Mouse (Mus musculus) adrenal gland, postnatal 4 days (tissue): Measurements from ENCODE around the gene Lbx2. TPM values are rescaled to one million over a fixed set of nuclear protein-coding genes. Genes with fewer than 3 reads are reported as not detected.
A peak's percentile ranks its signal among the peaks of the same experiment; 100 is the strongest.

ENCODE experiments used
- DNase-seq, 2 experiments: peaks; one replicate each; pipeline ENCODE4 v3.0.0; 2021 to 2022; ENCODE audit warnings: low spot score in 2 of 2, mixed read lengths in 2 of 2
- total RNA-seq, 2 experiments: library from RNA; stranded (reverse); gene quantifications; 2 replicates each; pipeline ENCODE4 v1.2.3; 2021

The Lbx2 gene
- total RNA-seq, 2 experiments from 2014 or later: 18.6 to 22.4 TPM

DNA sequence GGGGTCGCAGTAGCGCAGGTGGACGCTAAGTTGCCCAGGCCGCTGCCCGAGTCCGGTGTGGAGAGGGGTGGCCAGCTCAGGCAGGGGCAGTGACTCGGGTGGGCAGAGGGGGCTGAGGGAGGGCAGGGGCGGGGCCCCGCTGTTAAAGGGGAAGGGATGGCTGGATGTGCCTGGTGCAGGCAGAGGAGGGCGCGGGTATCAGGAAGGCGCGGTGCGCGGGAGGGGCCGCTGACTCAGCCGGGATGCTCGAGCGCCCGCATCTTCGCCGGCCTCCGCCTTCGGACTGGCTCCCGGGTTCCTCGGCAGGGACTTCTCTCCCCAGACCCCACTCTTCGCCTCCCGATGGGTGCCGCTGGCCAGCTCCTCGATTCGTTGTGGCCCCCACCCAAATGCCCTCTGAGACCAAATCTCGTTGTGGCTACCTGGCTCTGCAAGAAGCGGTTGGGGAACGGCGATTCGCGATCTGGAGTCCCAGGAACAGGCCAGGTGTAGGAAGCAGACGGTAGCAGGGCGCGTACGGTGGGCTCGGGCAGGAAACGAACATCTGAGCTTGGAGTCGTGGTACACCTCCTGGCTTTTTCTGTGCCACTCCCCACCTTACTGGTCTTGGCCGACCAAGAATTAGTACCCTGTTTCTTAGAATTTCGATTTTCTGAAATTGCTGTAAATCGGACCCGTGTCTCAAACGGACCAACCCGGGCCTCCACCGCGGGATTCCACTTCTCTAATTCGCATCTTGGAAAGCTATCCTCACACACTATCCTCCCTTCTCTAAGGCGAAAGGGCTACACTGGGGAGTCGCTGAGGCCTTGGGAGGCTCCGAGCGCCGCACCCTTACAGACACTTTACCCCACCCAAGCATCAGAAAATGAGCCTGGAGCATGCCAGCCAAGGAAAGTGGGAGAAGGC lies 15.6 kb upstream of the Lbx2 start:
- no peak for DNase-seq

DNA sequence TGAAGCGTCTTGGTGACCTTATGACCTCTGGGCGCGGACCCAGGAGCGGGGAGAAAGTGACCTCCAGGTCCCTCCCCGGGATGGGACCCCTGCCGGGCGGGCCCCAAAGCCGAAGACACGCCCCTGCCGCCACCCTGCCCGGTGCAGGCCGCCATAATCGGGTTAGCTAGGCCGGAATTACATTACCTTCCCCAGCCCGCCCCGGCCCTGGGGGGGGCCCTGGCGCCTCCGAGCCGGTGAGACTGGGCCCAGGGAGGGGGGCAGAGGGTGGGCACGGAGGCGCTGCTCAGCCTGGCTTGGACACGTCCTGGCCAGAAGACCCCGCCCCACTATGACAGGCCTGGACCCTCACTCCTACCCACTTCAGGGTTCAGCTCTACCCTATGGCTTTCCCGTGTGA lies 14.9 kb upstream of the Lbx2 start:
- DNase-seq: no peak

DNA sequence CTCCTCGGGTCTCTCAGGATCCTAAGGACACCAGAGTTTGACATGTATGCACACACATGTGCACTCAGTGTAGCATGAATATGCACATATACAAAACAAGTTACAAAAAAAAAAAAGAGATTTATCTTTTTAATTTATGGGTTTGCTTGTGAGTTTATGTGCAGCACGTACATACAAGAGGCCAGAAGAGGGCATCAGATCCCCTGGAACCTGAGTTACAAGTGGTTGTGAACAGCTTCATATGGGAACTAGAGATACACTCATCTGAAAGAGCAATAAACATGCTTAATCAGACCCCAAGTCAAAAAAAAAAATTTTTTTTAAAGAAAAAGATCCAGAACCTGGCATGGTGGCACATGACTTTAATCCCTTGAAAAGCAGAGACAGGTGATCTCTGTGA lies 11.2 kb upstream of the Lbx2 start:
- no peak for DNase-seq

DNA sequence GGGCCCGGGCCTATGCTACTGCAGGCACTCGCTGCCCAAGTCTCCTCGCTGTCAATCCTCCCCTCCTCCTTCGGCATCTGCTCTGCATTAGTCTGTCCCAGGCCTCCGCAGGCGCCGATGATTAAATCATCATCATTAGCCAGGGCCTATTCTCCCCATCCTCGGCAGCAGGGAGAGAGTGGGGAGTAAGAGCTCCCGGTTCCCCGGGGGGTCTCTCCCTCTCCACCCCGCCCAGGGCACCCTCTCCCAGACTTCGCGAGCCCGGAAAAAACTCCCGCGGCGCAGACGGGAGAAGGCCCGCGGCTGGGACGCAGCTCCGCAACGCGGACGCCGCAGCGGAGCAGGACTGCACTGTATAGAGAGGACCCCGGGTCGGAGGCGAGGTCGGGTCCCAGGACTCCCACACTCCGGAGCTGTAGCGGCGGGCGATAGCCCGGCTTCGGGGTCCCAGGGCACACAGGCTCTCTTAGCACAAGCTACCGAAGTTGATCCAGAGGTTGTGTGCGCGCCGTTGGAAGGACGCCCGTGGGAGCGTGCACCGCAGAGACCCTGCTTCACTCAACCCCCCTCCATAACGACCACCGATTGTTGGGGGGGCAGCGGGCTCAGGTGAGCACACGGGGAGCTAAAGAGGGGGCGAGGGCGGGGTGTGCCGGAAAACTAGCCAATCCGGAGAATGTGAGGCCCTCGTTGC lies 8.4 kb upstream of the Lbx2 start, which contains the start of gene Pcgf1:
Pcgf1 (plus strand) TSS at position 240 of the 694 bp plus-strand sequence.
- peak in 1 of 2 experiments; percentile 38 for DNase-seq

DNA sequence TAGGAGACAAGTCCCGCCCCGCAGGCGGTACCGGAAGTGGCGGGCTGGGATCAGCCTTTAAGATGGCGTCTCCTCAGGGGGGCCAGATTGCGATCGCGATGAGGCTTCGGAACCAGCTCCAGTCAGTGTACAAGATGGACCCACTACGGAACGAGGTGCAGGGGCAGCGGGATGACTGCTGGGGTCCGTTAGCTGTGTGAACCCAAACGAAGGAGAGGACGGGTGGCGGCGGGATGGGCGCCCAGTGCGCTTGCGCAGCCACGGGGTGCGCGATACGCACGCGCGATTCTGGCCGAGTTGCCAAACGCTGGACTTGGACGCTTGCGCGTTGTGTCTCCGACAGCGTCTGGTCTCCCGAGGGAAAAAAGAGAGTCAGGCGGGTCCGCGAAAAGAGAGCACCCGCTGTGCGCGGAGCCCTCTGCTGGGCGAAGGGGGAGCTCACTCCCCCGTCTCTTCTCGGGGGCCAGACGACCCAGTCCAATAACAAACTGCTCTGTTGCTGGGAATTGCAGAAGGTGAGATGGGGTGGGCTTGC lies 7.8 kb upstream of the Lbx2 start:
- peak; percentile 95 to 97 for DNase-seq

DNA sequence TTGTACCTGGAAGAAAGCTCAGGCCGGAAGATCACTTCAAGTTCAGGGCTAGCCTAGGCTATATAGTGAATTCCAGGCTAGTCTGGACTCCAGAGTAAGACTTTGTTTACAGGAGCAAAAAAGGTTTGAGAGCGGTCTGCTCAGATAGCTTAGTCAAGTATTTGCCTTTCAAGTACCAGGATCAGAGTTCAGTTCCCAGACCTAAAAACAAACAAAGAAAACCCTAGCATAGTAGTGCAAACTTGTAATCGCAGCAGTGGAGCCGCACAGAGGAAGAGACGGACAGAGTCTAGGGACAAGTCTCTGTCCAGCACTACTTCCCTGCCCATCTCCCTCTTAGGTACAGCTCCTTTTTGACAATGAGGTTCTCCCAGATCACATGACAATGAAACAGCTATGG lies 6.0 kb upstream of the Lbx2 start:
- DNase-seq: no peak

DNA sequence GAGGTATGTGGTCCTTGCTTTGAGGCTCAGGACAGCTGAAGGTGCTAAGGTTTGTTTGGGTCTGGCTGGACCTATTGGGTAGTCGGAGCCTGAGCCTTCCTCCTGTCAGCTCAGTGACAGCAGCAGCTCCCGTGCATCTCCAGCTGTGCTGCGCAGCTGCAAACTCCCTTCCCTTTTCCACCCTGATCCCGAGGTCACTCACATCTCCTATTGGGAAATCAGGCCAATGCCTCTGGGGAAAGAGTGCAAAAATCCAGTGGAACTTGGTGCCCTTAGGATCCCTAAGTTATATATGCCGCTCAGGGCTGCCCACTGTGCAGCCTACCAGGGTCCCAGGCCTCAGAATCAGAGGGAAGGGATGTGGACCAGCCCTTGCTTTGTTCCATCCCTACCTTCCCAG lies 2.7 kb upstream of the Lbx2 start:
- no peak for DNase-seq

DNA sequence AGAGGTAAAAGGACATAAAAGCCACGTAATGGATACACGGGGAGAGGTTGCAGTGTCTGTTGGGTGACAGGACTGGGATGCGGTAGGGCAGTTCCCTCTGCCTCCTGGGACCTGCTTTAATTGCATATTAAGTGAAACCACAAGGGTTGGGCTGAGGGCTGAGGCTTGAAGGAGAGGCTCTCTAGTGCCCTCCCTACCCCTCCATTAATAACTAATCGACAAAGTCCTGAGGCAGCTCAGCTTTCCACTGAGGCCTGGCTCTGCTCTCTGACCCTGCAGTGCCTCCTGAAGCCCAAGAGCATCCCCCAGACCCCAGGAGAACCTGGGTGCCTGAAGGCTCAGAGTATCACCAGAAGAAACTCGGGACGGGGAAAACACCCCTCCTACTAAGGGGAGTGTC lies 1.7 kb upstream of the Lbx2 start:
- no peak for DNase-seq

DNA sequence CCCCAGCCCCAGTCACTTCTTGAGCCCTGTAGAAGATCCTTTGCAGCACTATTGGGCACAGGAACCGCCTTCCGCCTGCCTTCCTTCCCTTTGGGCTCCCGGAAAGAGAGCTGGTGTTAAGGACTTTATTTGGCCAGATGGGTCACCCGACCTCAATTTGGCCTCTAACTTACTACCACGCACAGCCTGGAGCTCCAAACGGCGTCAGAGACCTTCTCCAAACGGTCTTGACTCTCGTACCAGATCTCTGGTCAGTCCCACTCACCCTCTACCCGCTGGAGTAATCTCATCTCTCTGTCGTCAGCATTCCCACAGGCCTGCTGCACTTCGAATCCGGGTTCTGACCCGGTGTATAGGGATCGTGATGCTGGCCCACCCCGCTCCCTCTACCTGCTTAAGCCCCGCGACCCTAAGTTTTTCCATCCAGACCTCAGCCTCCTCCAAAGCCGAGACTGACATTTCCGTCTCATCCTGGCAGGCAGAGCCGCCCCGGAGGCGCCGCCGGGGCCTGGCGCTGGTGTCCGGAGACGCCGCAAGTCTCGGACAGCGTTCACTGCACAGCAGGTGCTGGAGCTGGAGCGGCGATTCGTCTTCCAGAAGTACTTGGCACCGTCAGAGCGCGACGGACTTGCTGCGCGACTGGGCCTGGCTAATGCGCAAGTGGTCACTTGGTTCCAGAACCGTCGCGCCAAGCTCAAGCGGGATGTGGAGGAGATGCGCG lies 1.2 kb downstream of the Lbx2 start:
- no peak for DNase-seq

DNA sequence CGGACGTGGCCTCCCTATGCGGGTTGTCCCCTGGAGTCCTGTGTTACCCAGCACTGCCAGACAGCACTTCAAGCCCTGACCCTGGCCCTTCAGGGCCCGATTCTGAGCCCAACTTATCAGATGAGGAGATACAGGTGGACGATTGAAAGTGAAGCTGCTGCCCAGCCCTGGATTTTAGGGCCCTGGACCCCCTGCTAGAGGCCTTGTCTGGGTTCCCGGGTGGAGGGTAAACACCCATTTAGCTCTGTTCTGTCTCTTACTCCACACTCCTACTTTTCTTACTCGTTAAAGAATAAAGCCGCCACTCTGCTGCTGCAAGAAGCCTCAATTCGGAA lies 1.7 kb downstream of the Lbx2 start:
- DNase-seq: no peak

DNA sequence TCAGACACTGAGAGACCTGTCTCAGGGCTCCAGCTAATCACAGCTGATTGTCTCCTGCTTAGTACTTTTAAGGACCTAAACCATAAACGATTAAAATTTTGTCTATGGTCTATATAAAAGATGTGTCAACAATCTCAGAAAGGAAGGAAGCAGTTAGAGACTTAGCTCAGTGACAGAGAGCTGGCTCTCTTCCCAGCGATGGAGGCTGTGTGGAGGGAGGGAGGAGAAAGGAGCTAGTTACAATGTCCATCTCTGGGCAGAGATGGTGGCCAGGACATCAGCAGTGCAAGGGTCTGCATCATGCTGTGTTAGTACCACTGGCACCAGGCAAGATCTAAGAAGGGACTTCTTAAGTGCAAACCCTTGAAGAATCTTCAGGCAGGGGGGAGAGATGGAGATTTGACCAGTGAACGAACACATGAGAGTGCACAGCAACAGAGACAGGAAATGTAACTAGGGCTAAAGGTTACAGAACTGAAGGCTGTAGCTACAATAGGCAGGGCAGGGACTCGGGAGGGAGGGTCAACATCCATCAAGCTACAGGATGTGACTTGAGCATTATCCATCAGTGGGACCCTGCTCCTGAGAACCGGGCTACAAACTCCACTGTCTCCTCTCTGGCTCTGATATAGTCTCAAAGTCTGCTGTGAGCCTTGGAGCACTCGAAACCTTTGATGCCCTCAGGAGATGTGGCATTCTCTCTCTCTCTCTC lies 6.4 kb downstream of the Lbx2 start:
- DNase-seq: no peak

DNA sequence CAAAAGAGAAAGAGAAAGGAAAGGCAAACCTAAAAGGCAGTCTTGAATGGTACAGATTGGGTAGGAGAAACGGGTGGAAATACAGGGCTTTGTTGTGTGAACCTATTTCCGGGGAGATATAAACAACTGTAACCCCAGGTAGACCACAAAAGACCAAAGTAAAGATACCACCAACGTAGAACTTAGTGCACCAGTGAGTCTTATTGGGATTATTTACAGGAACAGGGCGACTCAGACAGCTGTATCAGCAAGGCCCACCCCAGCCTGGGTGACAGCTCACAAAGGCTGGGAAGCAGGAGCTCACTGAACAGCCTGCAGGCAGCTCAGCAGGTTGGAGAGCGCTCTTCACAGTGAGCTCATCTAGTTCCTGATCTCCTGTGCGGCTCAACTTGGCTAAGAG lies 9.8 kb downstream of the Lbx2 start:
- DNase-seq: no peak

DNA sequence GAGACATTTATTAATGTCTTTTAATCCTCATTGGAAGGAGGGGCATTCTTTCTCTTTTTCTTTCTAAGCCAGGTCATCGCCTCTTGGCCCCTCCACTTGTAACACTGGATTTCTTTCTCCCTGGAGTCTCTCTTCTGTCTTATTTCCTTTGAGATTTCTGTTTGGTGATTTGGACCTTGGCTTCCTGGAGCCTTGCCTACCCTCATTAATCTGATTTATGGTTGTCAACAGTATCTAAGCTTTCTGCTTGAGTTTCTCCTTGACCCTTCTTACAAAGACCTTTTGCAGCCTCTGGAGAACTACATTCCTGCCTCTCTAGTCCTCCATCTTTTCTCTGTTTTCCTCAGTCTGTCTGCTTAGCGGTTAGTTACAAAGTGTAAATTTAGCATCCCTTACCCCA lies 12.2 kb downstream of the Lbx2 start:
- no peak for DNase-seq

DNA sequence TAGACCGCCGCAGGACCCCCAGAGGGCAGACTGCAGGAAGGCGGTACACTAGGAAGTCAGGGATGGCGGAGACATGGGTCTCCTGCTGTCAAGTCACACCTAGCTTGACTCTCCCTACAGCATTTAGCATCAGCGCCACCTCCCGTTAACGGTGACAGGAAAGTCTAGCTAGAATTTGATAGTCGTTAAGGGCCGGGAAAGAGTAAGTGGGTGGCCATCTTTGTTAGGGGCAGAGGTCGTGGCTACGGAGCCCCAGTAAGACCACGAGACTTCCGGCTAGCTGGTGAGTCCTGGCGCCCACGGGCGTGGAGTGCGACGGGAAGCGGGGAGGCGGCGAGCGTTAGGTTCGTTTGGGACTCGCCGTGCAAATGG lies 15.1 kb downstream of the Lbx2 start, which contains the start of the genes Ccdc142 and Gm42688:
Ccdc142 (plus strand) TSS at position 286 of the 372 bp plus-strand sequence.
Gm42688 (plus strand) TSS at position 302 of the 372 bp plus-strand sequence.
- peak; percentile 56 to 81 for DNase-seq

DNA sequence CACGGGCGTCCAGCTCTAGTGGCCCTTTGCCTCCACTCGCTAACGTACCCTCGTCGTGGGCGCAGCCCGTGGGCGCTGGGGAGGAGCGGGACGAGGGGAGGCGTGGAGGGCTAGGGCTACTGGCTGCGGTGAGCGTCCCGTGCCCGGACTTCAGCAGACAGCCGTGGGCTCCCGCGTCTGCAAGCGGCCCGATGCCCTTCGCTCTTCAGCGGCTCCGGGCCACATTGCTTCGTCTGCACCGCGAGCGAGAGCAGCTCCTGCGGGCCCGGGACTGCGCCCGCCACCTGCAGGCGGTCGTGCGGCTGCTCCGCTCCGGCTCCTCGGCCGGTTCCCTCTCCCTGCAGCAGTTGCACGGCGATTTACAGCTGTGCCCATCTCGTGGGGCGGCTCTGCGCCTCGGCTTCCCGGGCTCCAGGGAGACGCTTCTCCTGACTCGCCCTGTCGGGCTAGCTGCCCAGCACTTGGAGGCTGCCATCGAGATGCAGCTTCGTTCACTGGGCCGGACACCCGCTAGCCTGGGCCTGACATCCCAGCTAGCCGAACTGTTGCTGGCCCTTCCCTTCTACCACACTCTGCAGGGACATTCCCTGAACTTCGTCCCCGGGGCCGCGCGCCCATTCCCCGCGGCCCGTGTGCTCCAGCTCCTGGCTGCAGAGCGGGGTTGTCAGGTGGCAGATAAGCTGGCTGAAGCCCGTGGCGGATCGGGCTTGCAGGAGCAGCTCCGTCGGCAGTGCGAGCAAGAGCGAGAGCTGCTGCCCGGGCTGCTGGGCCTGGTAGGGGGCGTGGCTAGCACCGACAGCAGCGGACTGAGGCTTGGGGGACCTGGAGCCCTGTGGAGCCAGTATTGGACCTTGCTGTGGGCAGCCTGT lies 15.8 kb downstream of the Lbx2 start:
- DNase-seq: no peak

GRCm38 (mm10) chr6:83103130-83103650 lies 17.0 kb downstream of the Lbx2 start:
- no peak for DNase-seq

DNA sequence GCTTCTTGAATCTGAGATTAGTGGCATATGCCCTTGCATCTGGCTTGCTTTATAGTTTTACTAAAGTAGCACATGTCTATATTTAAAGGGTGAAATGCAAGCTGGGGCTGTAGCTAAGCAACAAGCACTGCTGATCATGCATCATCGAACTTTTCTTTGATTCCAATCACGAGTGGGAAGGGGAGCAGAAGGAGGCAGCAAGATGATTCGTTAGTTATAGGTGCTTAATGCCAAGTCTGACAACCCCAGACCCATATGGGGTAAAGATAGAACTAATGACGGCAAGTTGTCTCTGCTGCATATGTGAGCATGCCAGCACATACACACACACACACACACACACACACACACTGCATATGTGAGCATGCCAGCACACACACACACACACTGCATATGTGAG lies 18.0 kb downstream of the Lbx2 start:
- no peak for DNase-seq

DNA sequence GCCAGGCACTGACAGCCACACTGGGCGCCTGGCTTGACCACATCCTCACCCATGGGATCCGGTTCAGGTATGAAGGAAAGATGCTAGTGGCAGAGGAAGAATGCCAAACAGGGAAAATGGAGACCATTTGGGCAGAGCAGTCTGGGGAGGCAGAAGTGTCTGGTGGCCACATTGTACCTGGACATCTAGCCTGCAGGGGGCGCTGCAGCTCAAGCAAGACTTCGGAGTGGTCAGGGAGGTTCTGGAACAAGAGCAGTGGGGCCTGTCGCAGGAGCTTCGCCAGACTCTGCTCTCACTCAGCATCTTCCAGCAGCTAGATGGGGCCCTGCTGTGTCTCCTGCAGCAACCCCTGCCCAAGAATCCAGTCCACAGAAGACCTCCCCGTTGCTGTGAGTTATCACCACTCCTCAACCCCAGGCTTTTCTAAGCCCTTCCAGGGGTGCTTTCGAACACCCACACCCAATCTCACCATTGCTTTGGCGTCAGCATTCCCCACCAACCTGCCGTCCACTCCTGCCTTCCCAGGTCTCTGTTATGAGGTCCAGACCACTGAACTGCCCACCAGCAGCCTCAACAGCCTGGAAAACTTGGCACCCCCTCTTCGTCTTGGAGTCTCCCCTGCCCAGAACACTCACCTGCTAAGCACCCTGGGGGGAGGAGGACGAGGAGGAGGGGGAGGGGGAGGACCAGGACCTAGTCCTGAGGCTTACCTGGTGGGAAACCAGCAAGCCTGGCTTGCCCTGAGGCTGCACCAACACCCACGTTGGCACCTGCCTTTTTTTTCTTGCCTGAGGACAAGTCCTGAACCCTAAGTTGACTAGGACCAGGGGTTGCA lies 21.6 kb downstream of the Lbx2 start:
- peak; percentile 66 to 81 for DNase-seq
